Mouse (Mus musculus): ENCODE data around the gene Rimklb.

GRCm38 (mm10) chr6:122417015-122417414, 81.5 kb downstream of the Rimklb start:
- TF ChIP-seq CTCF (IDR thresholded peaks at IDR 0.05; ENCODE audit: insufficient read depth, low read length) (no peak), POLR2A (IDR thresholded peaks at IDR 0.05; ENCODE audit: borderline replicate concordance, extremely low read depth, low read depth, low read length) (no peak)
